Mouse (Mus musculus): ENCODE measurements around the gene H2afx.

GRCm38 (mm10) chr9:44319887-44320798 lies 14.4 kb upstream of the H2afx start, which contains the start of gene C2cd2l:
- TF ChIP-seq CTCF (IDR thresholded peaks at IDR 0.05; ENCODE audit: extremely low read depth, insufficient read length, insufficient replicate concordance, low read depth, low read length) (no peak), POLR2A (IDR thresholded peaks at IDR 0.05; ENCODE audit: low read depth, low read length) (peak; percentile 83; the same call in 1 of the 2 replicates)

All from small intestine, adult 2 months (tissue).